Mouse (Mus musculus): ENCODE results near the gene Rab6a. TPM values are rescaled to one million over a fixed set of nuclear protein-coding genes. Genes with fewer than 3 reads are reported as not detected.
A peak's percentile ranks its signal among the peaks of the same experiment; 100 is the strongest.

Gene Rab6a
- total and polyA plus RNA-seq, 3 experiments, result 43.2 to 92.8 (median 58.4) TPM

DNA sequence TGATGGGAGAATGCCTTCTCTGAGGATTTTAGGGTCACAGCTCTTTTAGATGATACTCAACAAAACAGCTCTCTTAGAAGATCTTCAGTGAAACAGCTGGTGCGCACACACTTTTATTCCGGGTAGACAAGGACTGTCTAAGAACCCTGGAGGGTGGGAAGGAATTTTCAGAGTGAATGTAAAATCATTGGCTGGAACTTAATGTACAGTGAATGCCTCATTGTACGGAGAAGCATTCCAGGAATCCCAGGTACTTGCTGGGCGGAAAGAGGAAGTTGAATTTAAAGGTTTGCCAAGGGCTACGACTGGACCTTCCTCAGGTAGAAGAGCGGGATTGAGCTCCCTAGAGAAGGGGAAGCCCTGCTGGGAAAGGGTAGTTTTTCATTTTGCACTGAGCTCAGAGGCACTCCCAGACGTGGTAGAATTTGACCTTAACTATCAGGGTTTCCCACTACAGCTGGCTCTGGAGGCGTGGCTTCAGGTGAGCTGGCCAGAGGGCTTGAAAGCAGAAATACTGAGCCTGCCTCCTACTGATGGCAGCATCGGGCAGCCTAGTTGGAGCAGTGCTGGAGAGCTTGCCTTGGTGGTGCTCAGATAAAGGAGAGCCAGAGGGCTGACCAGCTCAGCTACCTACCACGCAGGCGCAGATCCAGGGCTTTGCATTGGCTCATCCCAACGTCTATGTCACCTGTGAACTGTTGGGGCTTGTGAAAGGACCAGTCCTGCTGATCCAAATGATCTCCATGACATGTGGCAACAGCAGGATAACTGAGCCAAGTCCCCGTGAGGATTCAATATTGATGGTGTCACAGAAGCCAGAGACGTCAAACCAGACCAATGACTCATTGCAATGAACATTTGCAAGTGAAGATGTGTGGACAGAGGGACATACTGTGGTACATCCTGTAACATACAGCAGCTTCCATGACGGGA lies 72.0 kb downstream of the Rab6a start:
- Histone ChIP-seq H3K4me1 (ENCODE audit: control insufficient read depth in 1 of 2, insufficient read depth in 2 of 2, low read length in 2 of 2) (peaks cover 0 to 17% of the 10 kb centered on the region in 2 experiments; a peak in 2 of 4 replicates), H3K27me3 (ENCODE audit: control insufficient read depth in 1 of 2, insufficient read depth in 2 of 2, low read length in 2 of 2) (peaks cover 0 to 1% of the 10 kb centered on the region in 2 experiments; a peak in 2 of 4 replicates), H3K9ac (ENCODE audit: control insufficient read depth, low read depth, low read length, poor library complexity, severe bottlenecking) (no peak overlapping the region), H3K27ac (ENCODE audit: control insufficient read depth, low read depth, low read length) (no peak overlapping the region), H3K9me3 (replicated peaks; ENCODE audit: insufficient read depth, low read length) (no peaks in the 10 kb centered on the region), H3K36me3 (ENCODE audit: control insufficient read depth in 1 of 2, insufficient read depth in 2 of 2, low read length in 2 of 2) (peaks cover 0 to 7% of the 10 kb centered on the region in 2 experiments; a peak in 2 of 4 replicates), H3K4me3 (ENCODE audit: control insufficient read depth in 1 of 2, insufficient read depth in 1 of 2, low read depth in 2 of 2, low read length in 2 of 2) (no peak overlapping the region), H3K79me2 (ENCODE audit: control insufficient read depth, insufficient read depth, low read length, poor library complexity) (no peaks in the 10 kb centered on the region)
- peak; percentile 63 for TF ChIP-seq TAL1 (IDR thresholded peaks at IDR 0.05; ENCODE audit: low read length)
- no peak for TF ChIP-seq CHD2 (IDR thresholded peaks at IDR 0.05; ENCODE audit: low read length)
- peak; percentile 58 for DNase-seq (ENCODE audit: low read depth, low spot score)

DNA sequence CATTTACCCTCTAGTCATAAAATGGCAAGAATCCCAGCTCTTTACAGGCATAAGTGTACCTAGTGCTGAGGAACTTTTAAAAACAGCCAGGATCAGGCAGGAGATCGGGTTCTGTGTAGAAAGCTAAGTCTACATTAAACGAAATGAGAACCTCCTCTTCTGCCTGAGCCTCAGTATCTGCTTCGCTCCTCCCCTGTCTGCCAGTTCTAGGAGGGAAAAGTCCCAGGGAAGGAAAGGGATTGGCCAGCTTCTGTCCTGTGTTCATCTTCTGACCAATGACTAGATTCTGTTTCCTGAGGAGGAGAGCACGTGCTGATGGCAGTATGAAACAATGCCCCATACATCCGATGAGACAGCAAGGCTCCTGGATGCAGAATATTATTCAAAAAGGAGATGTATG lies 73.9 kb downstream of the Rab6a start:
- peak; percentile 83 for DNase-seq (ENCODE audit: low read depth, low spot score)
- Histone ChIP-seq H3K27me3 (ENCODE audit: control insufficient read depth in 1 of 2, insufficient read depth in 2 of 2, low read length in 2 of 2) (no peaks in the 10 kb centered on the region; a peak in 1 of 4 replicates), H3K9ac (ENCODE audit: control insufficient read depth, low read depth, low read length, poor library complexity, severe bottlenecking) (no peak overlapping the region), H3K79me2 (ENCODE audit: control insufficient read depth, insufficient read depth, low read length, poor library complexity) (no peaks in the 10 kb centered on the region), H3K36me3 (ENCODE audit: control insufficient read depth in 1 of 2, insufficient read depth in 2 of 2, low read length in 2 of 2) (peaks cover 0 to 15% of the 10 kb centered on the region in 2 experiments; a peak in 2 of 4 replicates), H3K9me3 (replicated peaks; ENCODE audit: insufficient read depth, low read length) (no peaks in the 10 kb centered on the region), H3K27ac (ENCODE audit: control insufficient read depth, low read depth, low read length) (no peak overlapping the region), H3K4me3 (ENCODE audit: control insufficient read depth in 1 of 2, insufficient read depth in 1 of 2, low read depth in 2 of 2, low read length in 2 of 2) (no peak overlapping the region), H3K4me1 (ENCODE audit: control insufficient read depth in 1 of 2, insufficient read depth in 2 of 2, low read length in 2 of 2) (peaks cover 0 to 22% of the 10 kb centered on the region in 2 experiments; a peak in 2 of 4 replicates)
- TF ChIP-seq CHD1 (IDR thresholded peaks at IDR 0.05; ENCODE audit: low read depth, low read length) (no peak), POLR2AphosphoS2 (IDR thresholded peaks at IDR 0.05; ENCODE audit: low read length) (no peak), USF2 (IDR thresholded peaks at IDR 0.05; ENCODE audit: borderline replicate concordance in 1 of 2, insufficient read depth in 1 of 2, low read depth in 1 of 2, low read length in 2 of 2) (no peak), USF1 (IDR thresholded peaks at IDR 0.05; ENCODE audit: low read depth, low read length) (peak; percentile 47; the same call in 1 of the 2 replicates), NELFE (IDR thresholded peaks at IDR 0.05; ENCODE audit: low read depth, low read length) (no peak), KAT2A (conservative IDR thresholded peaks at IDR 0.05; ENCODE audit: low read depth, low read length) (no peak), RAD21 (IDR thresholded peaks at IDR 0.05; ENCODE audit: low read depth, low read length) (no peak), MAX (IDR thresholded peaks at IDR 0.05; ENCODE audit: low read length) (peak; percentile 90), MYC (IDR thresholded peaks at IDR 0.05; ENCODE audit: low read depth, low read length) (peak; percentile 67), MXI1 (IDR thresholded peaks at IDR 0.05; ENCODE audit: low read depth, low read length) (0 out of 2 replicates have a peak, but pooled peaks have one; percentile 24)

DNA sequence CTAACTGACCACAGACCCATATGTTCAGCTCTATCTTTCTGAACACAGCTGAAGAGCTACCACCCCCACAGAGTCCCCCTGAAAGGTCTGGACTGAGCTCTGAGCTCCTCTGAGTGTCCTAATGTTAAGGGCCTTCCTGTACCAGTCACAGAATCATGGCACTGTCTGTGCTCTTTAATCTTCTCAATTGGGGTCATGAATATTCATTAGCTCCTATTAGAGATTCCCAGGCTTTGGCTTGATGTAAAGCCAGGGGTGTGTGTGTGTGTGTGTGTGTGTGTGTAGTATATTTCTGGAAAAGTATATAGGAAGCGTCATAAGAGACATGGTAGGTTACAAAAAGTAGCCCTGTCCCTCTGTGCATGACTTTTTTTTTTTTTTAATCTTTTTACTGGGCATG lies 76.0 kb downstream of the Rab6a start:
- Histone ChIP-seq H3K4me3 (ENCODE audit: control insufficient read depth in 1 of 2, insufficient read depth in 1 of 2, low read depth in 2 of 2, low read length in 2 of 2) (no peak overlapping the region), H3K4me1 (ENCODE audit: control insufficient read depth in 1 of 2, insufficient read depth in 2 of 2, low read length in 2 of 2) (peaks cover 0 to 22% of the 10 kb centered on the region in 2 experiments; a peak in 2 of 4 replicates), H3K27ac (ENCODE audit: control insufficient read depth, low read depth, low read length) (peak overlapping the region; percentile 67), H3K36me3 (ENCODE audit: control insufficient read depth in 1 of 2, insufficient read depth in 2 of 2, low read length in 2 of 2) (peaks cover 0 to 15% of the 10 kb centered on the region in 2 experiments; a peak in 2 of 4 replicates), H3K9ac (ENCODE audit: control insufficient read depth, low read depth, low read length, poor library complexity, severe bottlenecking) (no peak overlapping the region), H3K27me3 (ENCODE audit: control insufficient read depth in 1 of 2, insufficient read depth in 2 of 2, low read length in 2 of 2) (no peaks in the 10 kb centered on the region), H3K79me2 (ENCODE audit: control insufficient read depth, insufficient read depth, low read length, poor library complexity) (no peaks in the 10 kb centered on the region), H3K9me3 (replicated peaks; ENCODE audit: insufficient read depth, low read length) (no peaks in the 10 kb centered on the region)
- DNase-seq (ENCODE audit: low read depth, low spot score), result no peak
- TF ChIP-seq TCF12 (IDR thresholded peaks at IDR 0.05; ENCODE audit: low read depth, low read length) (no peak), ZMIZ1 (IDR thresholded peaks at IDR 0.05; ENCODE audit: low read depth, low read length) (no peak), MYB (IDR thresholded peaks at IDR 0.05; ENCODE audit: low read depth, low read length) (no peak), GATA1 (IDR thresholded peaks at IDR 0.05; ENCODE audit: low read depth, low read length) (no peak), CTCF (IDR thresholded peaks at IDR 0.05 in 2 of 3, conservative IDR thresholded peaks at IDR 0.05 in 1 of 3; ENCODE audit: control insufficient read depth in 1 of 3, insufficient read depth in 1 of 3, low read depth in 2 of 3, low read length in 3 of 3, poor library complexity in 1 of 3, severe bottlenecking in 1 of 3) (no peak), CHD2 (IDR thresholded peaks at IDR 0.05; ENCODE audit: low read length) (no peak), EP300 (IDR thresholded peaks at IDR 0.05; ENCODE audit: low read depth in 1 of 2, low read length in 2 of 2) (no peak), ETS1 (IDR thresholded peaks at IDR 0.05; ENCODE audit: low read depth, low read length) (no peak), TBP (IDR thresholded peaks at IDR 0.05; ENCODE audit: low read depth, low read length) (no peak)

Data from MEL (cell line).